In genomic region chr4:98435641-98436457, GRCm38 (mm10) we compare ENCODE assay signal across 14 mouse cellular contexts. TPM values are rescaled to one million over a fixed set of nuclear protein-coding genes. Genes with fewer than 3 reads are reported as not detected.
DNase-seq lines count a peak whose midpoint lies in the region; ATAC-seq and TF ChIP-seq lines count a peak whose summit lies in the region.
"Had no signal": no experiment of that assay in that cellular context is flagged by ENCODE, and none has a peak within 500 bp of the region (broad histone marks: within the 10 kb centered on the region; RNA-seq: fewer than 3 reads in every experiment).

No protein-coding gene starts in this region.

- H3K4me2 ChIP-seq in lung, postnatal 0 days (replicated peaks; ENCODE audit: low read depth, low read length) = no peak overlapping the region
- H3K4me2 ChIP-seq in intestine, embryonic 15.5 days (replicated peaks) = no peak overlapping the region
- H3K4me2 ChIP-seq: midbrain, embryonic 11.5 days; neural tube, embryonic 15.5 days had no signal

- no peak for ATAC-seq in lung, postnatal 0 days
- ATAC-seq in intestine, embryonic 15.5 days = no peak
- ATAC-seq: Patski had no signal

- DNase-seq in lung, postnatal 36 days = peak; percentile 4
- DNase-seq in lung, postnatal 0 days (ENCODE audit: low spot score) = no peak
- peak; percentile 32 for DNase-seq in MEL (ENCODE audit: low read depth, low spot score)
- peak; percentile 30 to 33 for DNase-seq in thymus, postnatal 10 days (ENCODE audit: low spot score in 2 of 2)
- DNase-seq in urinary bladder, postnatal 10 days (ENCODE audit: low spot score) = no peak
- DNase-seq in urinary bladder, postnatal 36 days (ENCODE audit: low spot score in 2 of 2) = no peak
- DNase-seq: cerebellum, postnatal 25 days; gastrocnemius, postnatal 10 days had no signal

- H3K27ac ChIP-seq in lung, postnatal 0 days (ENCODE audit: low read length) = no peak overlapping the region
- peak overlapping the region; percentile 52 for H3K27ac ChIP-seq in MEL (ENCODE audit: control insufficient read depth, low read depth, low read length)
- H3K27ac ChIP-seq in intestine, embryonic 15.5 days = no peak overlapping the region
- H3K27ac ChIP-seq: hindbrain, embryonic 10.5 days; neural tube, embryonic 15.5 days had no signal

- no peak for TF ChIP-seq POLR2A in MEL (IDR thresholded peaks at IDR 0.05; ENCODE audit: control insufficient read depth in 1 of 2, insufficient read depth in 1 of 2, low read depth in 1 of 2, low read length in 2 of 2, poor library complexity in 1 of 2)

- no peaks in the 10 kb centered on the region for H3K9me3 ChIP-seq in lung, postnatal 0 days (ENCODE audit: low read length)
- no peaks in the 10 kb centered on the region for H3K9me3 ChIP-seq in MEL (replicated peaks; ENCODE audit: insufficient read depth, low read length)
- H3K9me3 ChIP-seq in megakaryocyte, embryonic 14.5 days = no peaks in the 10 kb centered on the region
- no peaks in the 10 kb centered on the region for H3K9me3 ChIP-seq in intestine, embryonic 15.5 days
- H3K9me3 ChIP-seq: hindbrain, embryonic 10.5 days; neural tube, embryonic 15.5 days had no signal

- H3K36me3 ChIP-seq in lung, postnatal 0 days (ENCODE audit: insufficient read depth, low read length) = 0 out of 2 replicates have a peak, but pooled peaks cover 4% of the 10 kb centered on the region
- H3K36me3 ChIP-seq in MEL (ENCODE audit: control insufficient read depth in 1 of 2, insufficient read depth in 2 of 2, low read length in 2 of 2) = peaks cover 0 to 4% of the 10 kb centered on the region in 2 experiments; a peak in 2 of 4 replicates
- H3K36me3 ChIP-seq in megakaryocyte, embryonic 14.5 days (replicated peaks; ENCODE audit: low read length) = no peaks in the 10 kb centered on the region
- 0 out of 2 replicates have a peak, but pooled peaks cover 5% of the 10 kb centered on the region for H3K36me3 ChIP-seq in intestine, embryonic 15.5 days
- H3K36me3 ChIP-seq: hindbrain, embryonic 10.5 days had no signal

- no peak overlapping the region for H3K9ac ChIP-seq in lung, postnatal 0 days (replicated peaks; ENCODE audit: low read depth)
- H3K9ac ChIP-seq in MEL (ENCODE audit: control insufficient read depth, low read depth, low read length, poor library complexity, severe bottlenecking) = peak overlapping the region; percentile 55
- no peak overlapping the region for H3K9ac ChIP-seq in intestine, embryonic 15.5 days
- H3K9ac ChIP-seq: neural tube, embryonic 15.5 days had no signal

- TF ChIP-seq EP300 in lung, postnatal 0 days (IDR thresholded peaks at IDR 0.05) = no peak
- no peak for TF ChIP-seq EP300 in MEL (IDR thresholded peaks at IDR 0.05; ENCODE audit: low read depth in 1 of 2, low read length in 2 of 2)

- no peak for TF ChIP-seq RAD21 in MEL (IDR thresholded peaks at IDR 0.05; ENCODE audit: low read depth, low read length)

- TF ChIP-seq CTCF in lung, postnatal 0 days (IDR thresholded peaks at IDR 0.05) = no peak
- TF ChIP-seq CTCF in MEL (IDR thresholded peaks at IDR 0.05 in 2 of 3, conservative IDR thresholded peaks at IDR 0.05 in 1 of 3; ENCODE audit: control insufficient read depth in 1 of 3, insufficient read depth in 1 of 3, low read depth in 2 of 3, low read length in 3 of 3, poor library complexity in 1 of 3, severe bottlenecking in 1 of 3) = no peak

- WGBS in lung, postnatal 0 days = 79% methylated on average over 10 of the region's 10 CpGs
- 86% methylated on average over 10 of the region's 10 CpGs for WGBS in intestine, embryonic 15.5 days

- H3K79me2 ChIP-seq in MEL (ENCODE audit: control insufficient read depth, insufficient read depth, low read length, poor library complexity) = no peaks in the 10 kb centered on the region

- H3K4me1 ChIP-seq in lung, postnatal 0 days (ENCODE audit: insufficient read depth, low read depth, low read length) = no peaks in the 10 kb centered on the region
- peaks cover 5 to 8% of the 10 kb centered on the region in 2 experiments; a peak in 3 of 4 replicates for H3K4me1 ChIP-seq in MEL (ENCODE audit: control insufficient read depth in 1 of 2, insufficient read depth in 2 of 2, low read length in 2 of 2)
- peaks cover 18% of the 10 kb centered on the region for H3K4me1 ChIP-seq in megakaryocyte, embryonic 14.5 days
- no peaks in the 10 kb centered on the region for H3K4me1 ChIP-seq in intestine, embryonic 15.5 days (replicated peaks)
- H3K4me1 ChIP-seq: hindbrain, embryonic 10.5 days had no signal

- H3K4me3 ChIP-seq in lung, postnatal 0 days (ENCODE audit: low read depth, low read length) = no peak overlapping the region
- peak overlapping the region; percentile 70 to 89 for H3K4me3 ChIP-seq in MEL (ENCODE audit: control insufficient read depth in 1 of 2, insufficient read depth in 1 of 2, low read depth in 2 of 2, low read length in 2 of 2)
- peak overlapping the region; percentile 75 for H3K4me3 ChIP-seq in megakaryocyte, embryonic 14.5 days (replicated peaks)
- H3K4me3 ChIP-seq in intestine, embryonic 15.5 days (replicated peaks) = no peak overlapping the region
- H3K4me3 ChIP-seq: hindbrain, embryonic 10.5 days; neural tube, embryonic 15.5 days had no signal

- no peaks in the 10 kb centered on the region for H3K27me3 ChIP-seq in lung, postnatal 0 days (replicated peaks; ENCODE audit: insufficient read depth, low read length)
- H3K27me3 ChIP-seq in MEL (ENCODE audit: control insufficient read depth in 1 of 2, insufficient read depth in 2 of 2, low read length in 2 of 2) = no peaks in the 10 kb centered on the region
- no peaks in the 10 kb centered on the region for H3K27me3 ChIP-seq in megakaryocyte, embryonic 14.5 days (replicated peaks)
- no peaks in the 10 kb centered on the region for H3K27me3 ChIP-seq in intestine, embryonic 15.5 days (replicated peaks)
- H3K27me3 ChIP-seq: neural tube, embryonic 15.5 days; Patski had no signal

TF ChIP-seq in MEL, 35 proteins besides CTCF, POLR2A, EP300 and RAD21:
- no peak for TF ChIP-seq ELF1 (IDR thresholded peaks at IDR 0.05; ENCODE audit: low read depth, low read length)
- TF ChIP-seq ETS1 (IDR thresholded peaks at IDR 0.05; ENCODE audit: low read depth, low read length) = no peak
- no peak for TF ChIP-seq TCF12 (IDR thresholded peaks at IDR 0.05; ENCODE audit: low read depth, low read length)
- TF ChIP-seq CHD2 (IDR thresholded peaks at IDR 0.05; ENCODE audit: low read length) = no peak
- TF ChIP-seq POLR2AphosphoS5 (IDR thresholded peaks at IDR 0.05; ENCODE audit: borderline replicate concordance, low read depth, low read length) = no peak
- no peak for TF ChIP-seq BHLHE40 (IDR thresholded peaks at IDR 0.05; ENCODE audit: borderline replicate concordance, low read depth, low read length)
- TF ChIP-seq UBTF (IDR thresholded peaks at IDR 0.05; ENCODE audit: borderline replicate concordance, insufficient read depth, low read depth, low read length) = no peak
- TF ChIP-seq GATA1 (IDR thresholded peaks at IDR 0.05; ENCODE audit: low read depth, low read length) = no peak
- TF ChIP-seq KAT2A (conservative IDR thresholded peaks at IDR 0.05; ENCODE audit: low read depth, low read length) = no peak
- TF ChIP-seq MXI1 (IDR thresholded peaks at IDR 0.05; ENCODE audit: low read depth, low read length) = no peak
- TF ChIP-seq USF1 (IDR thresholded peaks at IDR 0.05; ENCODE audit: low read depth, low read length) = no peak
- no peak for TF ChIP-seq SMC3 (IDR thresholded peaks at IDR 0.05; ENCODE audit: low read depth, low read length)
- TF ChIP-seq SIN3A (IDR thresholded peaks at IDR 0.05; ENCODE audit: low read length) = no peak; the same call in 1 of the 2 replicates
- TF ChIP-seq NRF1 (IDR thresholded peaks at IDR 0.05; ENCODE audit: insufficient read depth, low read depth, low read length, poor library complexity, severe bottlenecking) = no peak

RNA-seq across cellular contexts. Expression of gene Patj, which starts 40.3 kb away (rescaled TPM):
- polyA plus RNA-seq in lung, postnatal 0 days (2015; fragmentation: Nextera tagmentation; extraction: Ambion mirVana) = 13.4 and 17.2 TPM in 2 replicates
- total RNA-seq in MEL (2012; rRNA removed) = 0.39 and 0.46 TPM in 2 replicates
- polyA plus RNA-seq in MEL (2012; ENCODE audit: insufficient read depth in 1 of 2, insufficient read length in 2 of 2, low read depth in 1 of 2, low replicate concordance in 2 of 2, missing spikeins in 1 of 2) = under 1 TPM in 1 of 2 experiments, not detected in 1; 0.19 TPM
- polyA plus RNA-seq in megakaryocyte, embryonic 14.5 days (2012; ENCODE audit: insufficient read depth, low replicate concordance) = not detected in 2 replicates
- polyA plus RNA-seq in intestine, embryonic 15.5 days (2015; fragmentation: Nextera tagmentation; extraction: Ambion mirVana) = 21.1 and 22.4 TPM in 2 replicates

RNA-seq across cellular contexts. Expression of gene Tm2d1, which starts 52.7 kb away (rescaled TPM):
- 110 and 119 TPM in 2 replicates for polyA plus RNA-seq in lung, postnatal 0 days (2015; fragmentation: Nextera tagmentation; extraction: Ambion mirVana)
- 14.9 and 16.6 TPM in 2 replicates for total RNA-seq in MEL (2012; rRNA removed)
- 10 to 100 TPM in 1 of 2 experiments, not detected in 1; 25.7 TPM for polyA plus RNA-seq in MEL (2012; ENCODE audit: insufficient read depth in 1 of 2, insufficient read length in 2 of 2, low read depth in 1 of 2, low replicate concordance in 2 of 2, missing spikeins in 1 of 2)
- polyA plus RNA-seq in megakaryocyte, embryonic 14.5 days (2012; ENCODE audit: insufficient read depth, low replicate concordance) = 11.8 and 27.2 TPM in 2 replicates
- polyA plus RNA-seq in intestine, embryonic 15.5 days (2015; fragmentation: Nextera tagmentation; extraction: Ambion mirVana) = 87.3 and 101 TPM in 2 replicates

Comparison
In these comparisons a context has a peak if more than half of its experiments do, and no peak if none do; other contexts are left out.
1. DNase-seq: peak in lung, postnatal 36 days (single experiment), MEL (single experiment) and thymus, postnatal 10 days (2 of 2); none in lung, postnatal 0 days (single experiment), urinary bladder, postnatal 10 days (single experiment) and urinary bladder, postnatal 36 days (0 of 2).
2. H3K4me3 ChIP-seq: peak in MEL (2 of 2) and megakaryocyte, embryonic 14.5 days (single experiment); none in lung, postnatal 0 days (single experiment) and intestine, embryonic 15.5 days (single experiment).
3. RNA of gene Patj, which starts 40.3 kb away (polyA plus RNA-seq): 21.1 to 22.4 TPM in intestine, embryonic 15.5 days and 13.4 to 17.2 TPM in lung, postnatal 0 days; 0.19 TPM in MEL and not detected in megakaryocyte, embryonic 14.5 days; every median in the first group is over 10 times any median in the second.